Mouse (Mus musculus): ENCODE data around the gene Kcnq1. TPM values are rescaled to one million over a fixed set of nuclear protein-coding genes. Genes with fewer than 3 reads are reported as not detected.

Gene Kcnq1
- polyA plus RNA-seq, 1 experiment from 2014 or later: 1.5 TPM

DNA sequence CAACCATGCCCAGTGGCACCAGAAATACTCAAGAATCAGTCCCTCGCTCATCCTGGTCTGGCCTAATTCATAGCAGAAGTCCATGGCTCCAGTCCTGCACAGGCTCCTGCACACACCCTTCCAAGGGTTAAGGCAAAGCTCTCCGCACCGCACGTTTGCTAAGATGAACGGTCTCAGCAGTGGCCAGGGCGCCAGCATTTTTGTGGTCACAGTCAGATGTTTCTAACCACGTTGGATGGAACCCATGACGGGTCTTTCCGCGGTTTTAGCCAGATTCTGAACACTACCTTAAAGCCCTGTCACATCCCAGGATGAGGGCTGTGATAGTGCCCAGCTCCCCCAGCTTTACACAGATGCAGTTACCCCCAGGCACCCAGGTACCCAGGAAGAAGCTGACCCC is 293.6 kb downstream of the Kcnq1 start:
- Histone ChIP-seq H3K9me3 (ENCODE audit: control insufficient read depth, low read length) (no peaks in the 10 kb centered on the region), H3K36me3 (ENCODE audit: control insufficient read depth, insufficient read depth, low read length) (no peaks in the 10 kb centered on the region), H3K4me1 (replicated peaks; ENCODE audit: control insufficient read depth, insufficient read depth, low read length) (no peaks in the 10 kb centered on the region; the same call in 1 of the 2 replicates), H3K27me3 (ENCODE audit: control insufficient read depth, insufficient read depth, low read length) (peaks cover 2% of the 10 kb centered on the region; the same call in 1 of the 2 replicates), H3K9ac (ENCODE audit: low read length) (no peak overlapping the region), H3K4me2 (ENCODE audit: low read depth, low read length, severe bottlenecking) (no peak overlapping the region), H3K27ac (ENCODE audit: low read depth, low read length) (no peak overlapping the region), H3K4me3 (ENCODE audit: low read depth, low read length) (no peak overlapping the region)
- WGBS: 91% methylated on average over 10 of the region's 10 CpGs
- no peak for ATAC-seq (replicated peaks; ENCODE audit: low FRiP score)
- DNase-seq (ENCODE audit: low spot score): no peak

DNA sequence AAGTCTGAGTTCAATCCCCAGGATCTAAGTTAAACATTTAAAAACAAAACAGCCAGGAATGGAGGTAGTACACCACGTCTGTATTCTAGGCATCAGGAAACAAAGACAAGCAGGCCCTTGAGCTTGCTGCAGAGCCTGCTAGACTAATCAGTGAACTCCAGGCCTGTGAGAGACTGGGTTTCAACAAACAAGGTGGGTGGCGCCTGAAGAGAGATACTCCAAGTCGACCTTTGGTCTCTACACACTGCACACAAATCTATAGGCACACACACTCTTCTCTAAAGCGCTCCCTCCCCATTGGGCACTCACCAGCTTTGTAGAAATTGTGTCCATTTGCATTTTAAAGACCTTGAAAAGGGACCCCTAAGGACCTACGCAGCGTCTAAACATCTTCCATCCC is 294.4 kb downstream of the Kcnq1 start:
- DNase-seq (ENCODE audit: low spot score) (no peak), ATAC-seq (replicated peaks; ENCODE audit: low FRiP score) (no peak; the same call in 1 of the 2 replicates)
- Histone ChIP-seq H3K9ac (ENCODE audit: low read length) (no peak overlapping the region), H3K4me1 (replicated peaks; ENCODE audit: control insufficient read depth, insufficient read depth, low read length) (no peaks in the 10 kb centered on the region; the same call in 1 of the 2 replicates), H3K4me2 (ENCODE audit: low read depth, low read length, severe bottlenecking) (no peak overlapping the region), H3K27ac (ENCODE audit: low read depth, low read length) (no peak overlapping the region), H3K9me3 (ENCODE audit: control insufficient read depth, low read length) (no peaks in the 10 kb centered on the region), H3K4me3 (ENCODE audit: low read depth, low read length) (no peak overlapping the region), H3K27me3 (ENCODE audit: control insufficient read depth, insufficient read depth, low read length) (peaks cover 2% of the 10 kb centered on the region; the same call in 1 of the 2 replicates), H3K36me3 (ENCODE audit: control insufficient read depth, insufficient read depth, low read length) (no peaks in the 10 kb centered on the region)
- WGBS: 32% methylated on average over 6 of the region's 6 CpGs

DNA sequence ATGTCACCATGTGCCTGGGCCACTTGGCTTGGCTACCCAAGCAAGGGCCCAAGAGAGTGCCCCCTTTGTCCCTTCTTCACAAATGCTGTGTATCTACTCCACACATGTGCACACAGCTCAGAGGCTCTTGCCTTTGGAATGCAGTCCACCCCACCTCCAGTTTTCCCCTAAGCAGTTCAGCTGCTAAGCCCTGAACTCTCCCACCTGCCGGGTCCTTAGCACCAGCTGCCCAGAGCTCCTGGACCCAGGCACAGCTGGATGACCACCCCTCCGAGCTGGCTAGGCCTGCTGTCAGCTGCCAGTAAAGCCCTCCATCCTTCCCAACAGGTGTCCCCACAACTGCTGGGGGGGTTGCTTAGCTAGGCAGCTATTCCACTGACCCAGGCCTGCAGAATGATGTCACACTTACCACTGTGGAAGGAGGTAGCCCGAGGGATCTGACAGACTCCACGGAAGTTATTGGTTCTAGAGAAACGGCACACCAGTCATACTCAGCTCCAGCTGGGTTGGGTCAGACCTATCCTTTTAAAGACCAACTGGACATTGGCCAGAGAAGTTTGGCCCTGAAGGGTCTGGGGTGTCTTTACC is 295.4 kb downstream of the Kcnq1 start:
- Histone ChIP-seq H3K4me2 (ENCODE audit: low read depth, low read length, severe bottlenecking) (no peak overlapping the region), H3K4me3 (ENCODE audit: low read depth, low read length) (no peak overlapping the region), H3K9me3 (ENCODE audit: control insufficient read depth, low read length) (no peaks in the 10 kb centered on the region), H3K27me3 (ENCODE audit: control insufficient read depth, insufficient read depth, low read length) (peaks cover 2% of the 10 kb centered on the region; the same call in 1 of the 2 replicates), H3K4me1 (replicated peaks; ENCODE audit: control insufficient read depth, insufficient read depth, low read length) (no peaks in the 10 kb centered on the region; the same call in 1 of the 2 replicates), H3K36me3 (ENCODE audit: control insufficient read depth, insufficient read depth, low read length) (no peaks in the 10 kb centered on the region), H3K9ac (ENCODE audit: low read length) (no peak overlapping the region), H3K27ac (ENCODE audit: low read depth, low read length) (no peak overlapping the region)
- no peak for DNase-seq (ENCODE audit: low spot score)
- no peak for ATAC-seq (replicated peaks; ENCODE audit: low FRiP score)
- 59% methylated on average over 5 of the region's 5 CpGs for WGBS

DNA sequence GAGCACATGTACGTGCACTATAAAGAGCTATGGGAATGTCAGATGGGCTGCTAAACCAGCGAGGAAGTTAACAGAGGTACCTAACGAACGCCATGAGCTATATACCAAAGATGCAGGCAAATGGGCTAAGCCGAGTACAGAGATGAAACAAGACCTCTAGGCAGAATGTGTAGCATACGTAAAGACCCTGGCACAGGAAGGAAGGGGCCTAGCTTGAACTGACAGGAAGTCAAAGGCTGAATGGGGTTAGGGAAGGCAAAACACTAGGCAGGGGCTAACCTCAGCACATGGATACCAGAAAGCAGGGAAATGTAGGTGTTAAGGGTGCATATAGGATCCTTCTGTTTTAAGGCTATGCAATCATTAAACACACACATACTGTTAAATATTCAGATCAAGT is 298.1 kb downstream of the Kcnq1 start:
- DNase-seq (ENCODE audit: low spot score): no peak
- H3K4me3 ChIP-seq (ENCODE audit: low read depth, low read length): no peak overlapping the region
- ATAC-seq (replicated peaks; ENCODE audit: low FRiP score): no peak
- H3K27me3 ChIP-seq (ENCODE audit: control insufficient read depth, insufficient read depth, low read length): no peaks in the 10 kb centered on the region
- H3K27ac ChIP-seq (ENCODE audit: low read depth, low read length): no peak overlapping the region
- no peak overlapping the region for H3K9ac ChIP-seq (ENCODE audit: low read length)
- H3K9me3 ChIP-seq (ENCODE audit: control insufficient read depth, low read length): no peaks in the 10 kb centered on the region
- H3K4me2 ChIP-seq (ENCODE audit: low read depth, low read length, severe bottlenecking): no peak overlapping the region
- no peaks in the 10 kb centered on the region; the same call in 1 of the 2 replicates for H3K4me1 ChIP-seq (replicated peaks; ENCODE audit: control insufficient read depth, insufficient read depth, low read length)
- no peaks in the 10 kb centered on the region for H3K36me3 ChIP-seq (ENCODE audit: control insufficient read depth, insufficient read depth, low read length)
- 85% methylated on average over 6 of the region's 6 CpGs for WGBS

DNA sequence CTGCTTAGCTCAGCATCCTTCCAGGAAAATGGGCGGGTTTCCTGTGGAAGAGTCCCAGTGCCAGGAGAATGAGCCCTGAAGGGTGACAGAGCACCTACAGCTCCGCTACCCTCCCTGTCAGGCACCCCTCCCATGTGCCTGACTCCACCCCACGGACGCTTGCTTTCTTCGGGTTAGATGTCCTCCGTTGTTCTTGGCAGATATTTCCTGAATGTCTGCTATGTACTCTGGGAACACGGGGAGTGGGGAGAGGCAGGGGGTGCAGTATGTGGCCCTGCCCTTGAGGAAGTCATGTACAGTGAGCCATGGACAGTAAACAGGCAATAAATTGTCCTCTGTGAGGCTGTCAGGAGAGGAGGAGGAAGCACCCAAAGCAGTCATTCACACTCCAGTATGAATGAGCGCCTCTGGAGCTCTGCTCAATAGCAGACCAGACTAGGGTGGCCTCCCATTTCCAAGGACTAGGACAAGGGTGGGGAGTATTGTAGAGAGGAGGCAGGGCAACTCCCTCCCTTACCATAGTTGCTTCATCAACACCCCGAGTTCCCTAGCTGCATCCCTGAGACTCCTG is 301.9 kb downstream of the Kcnq1 start:
- Histone ChIP-seq H3K4me3 (ENCODE audit: low read depth, low read length) (no peak overlapping the region), H3K4me2 (ENCODE audit: low read depth, low read length, severe bottlenecking) (no peak overlapping the region), H3K4me1 (replicated peaks; ENCODE audit: control insufficient read depth, insufficient read depth, low read length) (no peaks in the 10 kb centered on the region; the same call in 1 of the 2 replicates), H3K36me3 (ENCODE audit: control insufficient read depth, insufficient read depth, low read length) (no peaks in the 10 kb centered on the region), H3K27ac (ENCODE audit: low read depth, low read length) (no peak overlapping the region), H3K9me3 (ENCODE audit: control insufficient read depth, low read length) (no peaks in the 10 kb centered on the region), H3K9ac (ENCODE audit: low read length) (no peak overlapping the region), H3K27me3 (ENCODE audit: control insufficient read depth, insufficient read depth, low read length) (no peaks in the 10 kb centered on the region; the same call in 1 of the 2 replicates)
- WGBS: 78% methylated on average over 9 of the region's 9 CpGs
- DNase-seq (ENCODE audit: low spot score): no peak
- ATAC-seq (replicated peaks; ENCODE audit: low FRiP score): no peak

DNA sequence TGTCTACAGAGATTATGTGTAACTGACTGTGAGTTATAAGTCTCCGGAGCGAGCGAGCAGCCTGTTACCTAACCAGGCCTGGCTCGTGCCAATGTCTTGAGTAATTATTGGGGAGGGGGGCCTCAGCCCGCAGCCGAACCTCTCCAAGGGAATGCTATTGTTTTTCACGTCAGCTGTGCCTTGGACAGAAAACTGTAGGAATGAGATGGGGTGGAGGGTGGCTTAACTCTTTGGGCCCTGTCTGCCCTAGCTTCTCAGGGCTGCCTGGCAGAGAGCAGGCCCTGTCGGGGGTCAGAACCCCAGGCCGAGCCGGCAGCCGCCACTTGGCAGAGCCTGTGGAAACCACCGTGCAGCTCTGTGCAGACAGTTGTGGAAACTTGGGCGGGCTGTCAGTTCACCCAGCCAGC is 302.5 kb downstream of the Kcnq1 start:
- Histone ChIP-seq H3K9me3 (ENCODE audit: control insufficient read depth, low read length) (no peaks in the 10 kb centered on the region), H3K9ac (ENCODE audit: low read length) (no peak overlapping the region), H3K27me3 (ENCODE audit: control insufficient read depth, insufficient read depth, low read length) (no peaks in the 10 kb centered on the region; the same call in 1 of the 2 replicates), H3K27ac (ENCODE audit: low read depth, low read length) (no peak overlapping the region), H3K36me3 (ENCODE audit: control insufficient read depth, insufficient read depth, low read length) (no peaks in the 10 kb centered on the region), H3K4me1 (replicated peaks; ENCODE audit: control insufficient read depth, insufficient read depth, low read length) (no peaks in the 10 kb centered on the region; the same call in 1 of the 2 replicates), H3K4me3 (ENCODE audit: low read depth, low read length) (no peak overlapping the region), H3K4me2 (ENCODE audit: low read depth, low read length, severe bottlenecking) (no peak overlapping the region)
- 63% methylated on average over 13 of the region's 13 CpGs for WGBS
- DNase-seq (ENCODE audit: low spot score) (no peak), ATAC-seq (replicated peaks; ENCODE audit: low FRiP score) (no peak)

DNA sequence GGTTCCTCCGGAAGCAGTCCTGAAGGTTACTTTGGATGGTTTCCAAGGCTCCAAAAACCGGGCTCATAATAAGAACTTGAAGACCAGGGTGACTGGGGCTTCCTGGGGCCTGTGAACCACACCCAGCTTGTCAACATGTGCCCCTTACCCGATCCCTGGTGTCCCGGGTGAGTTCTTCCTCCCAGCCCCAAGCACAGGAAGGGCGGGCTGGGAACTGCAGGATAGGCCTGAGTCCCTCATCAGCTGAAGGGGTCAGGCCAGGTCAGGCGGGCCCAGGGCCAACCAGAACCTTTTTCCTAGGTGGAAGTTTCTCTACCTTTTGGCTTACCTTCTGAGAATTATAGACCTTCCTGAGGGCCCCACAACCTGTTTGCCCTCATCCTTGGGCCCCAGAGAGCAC is 306.4 kb downstream of the Kcnq1 start:
- Histone ChIP-seq H3K27ac (ENCODE audit: low read depth, low read length) (no peak overlapping the region), H3K36me3 (ENCODE audit: control insufficient read depth, insufficient read depth, low read length) (no peaks in the 10 kb centered on the region), H3K4me2 (ENCODE audit: low read depth, low read length, severe bottlenecking) (no peak overlapping the region), H3K9ac (ENCODE audit: low read length) (no peak overlapping the region), H3K27me3 (ENCODE audit: control insufficient read depth, insufficient read depth, low read length) (no peaks in the 10 kb centered on the region; the same call in 1 of the 2 replicates), H3K4me1 (replicated peaks; ENCODE audit: control insufficient read depth, insufficient read depth, low read length) (no peaks in the 10 kb centered on the region; the same call in 1 of the 2 replicates), H3K9me3 (ENCODE audit: control insufficient read depth, low read length) (no peaks in the 10 kb centered on the region), H3K4me3 (ENCODE audit: low read depth, low read length) (no peak overlapping the region)
- no peak for ATAC-seq (replicated peaks; ENCODE audit: low FRiP score)
- WGBS: 81% methylated on average over 6 of the region's 6 CpGs
- no peak for DNase-seq (ENCODE audit: low spot score)

DNA sequence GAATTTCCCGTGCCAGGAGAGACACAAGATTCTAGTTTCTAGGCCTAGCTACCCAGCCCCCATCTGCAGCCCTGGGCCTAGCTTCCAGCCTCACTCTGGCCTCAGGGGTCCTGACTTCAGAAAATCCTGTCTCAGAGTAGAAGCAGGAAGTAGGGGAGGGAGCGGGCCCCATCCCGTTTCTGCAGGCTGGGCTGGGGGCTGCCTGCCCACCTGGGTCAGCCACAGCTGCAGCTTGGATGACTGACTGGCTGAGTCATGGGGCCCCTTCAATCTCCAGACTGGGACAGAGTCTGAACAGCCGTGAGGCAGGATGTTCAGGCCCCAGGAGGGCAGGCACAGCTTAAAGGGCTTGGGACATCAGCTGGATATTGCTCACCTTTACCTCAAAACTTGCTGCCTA is 308.9 kb downstream of the Kcnq1 start:
- no peak overlapping the region for H3K9ac ChIP-seq (ENCODE audit: low read length)
- H3K36me3 ChIP-seq (ENCODE audit: control insufficient read depth, insufficient read depth, low read length): no peaks in the 10 kb centered on the region
- no peak overlapping the region for H3K27ac ChIP-seq (ENCODE audit: low read depth, low read length)
- H3K4me3 ChIP-seq (ENCODE audit: low read depth, low read length): no peak overlapping the region
- ATAC-seq (replicated peaks; ENCODE audit: low FRiP score) (no peak), DNase-seq (ENCODE audit: low spot score) (no peak)
- no peaks in the 10 kb centered on the region for H3K9me3 ChIP-seq (ENCODE audit: control insufficient read depth, low read length)
- H3K4me1 ChIP-seq (replicated peaks; ENCODE audit: control insufficient read depth, insufficient read depth, low read length): no peaks in the 10 kb centered on the region
- 50% methylated on average over 4 of the region's 4 CpGs for WGBS
- no peak overlapping the region for H3K4me2 ChIP-seq (ENCODE audit: low read depth, low read length, severe bottlenecking)
- no peaks in the 10 kb centered on the region; the same call in 1 of the 2 replicates for H3K27me3 ChIP-seq (ENCODE audit: control insufficient read depth, insufficient read depth, low read length)

DNA sequence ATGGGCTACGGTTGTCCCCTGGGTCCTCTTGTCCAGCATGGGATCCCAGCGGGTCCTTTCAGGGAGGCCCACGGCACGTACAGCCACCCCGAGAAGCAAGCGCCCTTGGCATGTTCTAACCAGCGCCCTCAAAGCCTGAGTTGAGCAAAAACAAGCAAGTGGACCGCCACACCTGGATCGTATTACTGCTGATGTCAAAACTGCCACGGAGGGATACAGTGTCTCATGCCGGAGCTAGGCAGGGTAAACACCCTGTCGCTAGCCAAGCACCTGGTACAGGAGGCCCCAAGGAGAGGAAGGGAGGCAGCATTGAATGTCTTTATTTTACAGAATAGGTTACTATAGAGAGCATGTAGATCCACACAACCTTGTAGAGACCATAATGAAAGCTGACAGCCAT is 310.2 kb downstream of the Kcnq1 start:
- Histone ChIP-seq H3K36me3 (ENCODE audit: control insufficient read depth, insufficient read depth, low read length) (no peaks in the 10 kb centered on the region), H3K9me3 (ENCODE audit: control insufficient read depth, low read length) (no peaks in the 10 kb centered on the region), H3K4me3 (ENCODE audit: low read depth, low read length) (no peak overlapping the region), H3K9ac (ENCODE audit: low read length) (no peak overlapping the region), H3K4me1 (replicated peaks; ENCODE audit: control insufficient read depth, insufficient read depth, low read length) (no peaks in the 10 kb centered on the region), H3K27me3 (ENCODE audit: control insufficient read depth, insufficient read depth, low read length) (no peaks in the 10 kb centered on the region; the same call in 1 of the 2 replicates), H3K27ac (ENCODE audit: low read depth, low read length) (no peak overlapping the region), H3K4me2 (ENCODE audit: low read depth, low read length, severe bottlenecking) (no peak overlapping the region)
- DNase-seq (ENCODE audit: low spot score) (no peak), ATAC-seq (replicated peaks; ENCODE audit: low FRiP score) (no peak)
- 85% methylated on average over 12 of the region's 12 CpGs for WGBS

Measured in forebrain, embryonic 11.5 days (tissue).